Mouse (Mus musculus): ENCODE data around the gene Il10. TPM values are rescaled to one million over a fixed set of nuclear protein-coding genes. Genes with fewer than 3 reads are reported as not detected.

Il10 gene
- polyA plus RNA-seq, 1 experiment from 2014 or later = not detected

DNA sequence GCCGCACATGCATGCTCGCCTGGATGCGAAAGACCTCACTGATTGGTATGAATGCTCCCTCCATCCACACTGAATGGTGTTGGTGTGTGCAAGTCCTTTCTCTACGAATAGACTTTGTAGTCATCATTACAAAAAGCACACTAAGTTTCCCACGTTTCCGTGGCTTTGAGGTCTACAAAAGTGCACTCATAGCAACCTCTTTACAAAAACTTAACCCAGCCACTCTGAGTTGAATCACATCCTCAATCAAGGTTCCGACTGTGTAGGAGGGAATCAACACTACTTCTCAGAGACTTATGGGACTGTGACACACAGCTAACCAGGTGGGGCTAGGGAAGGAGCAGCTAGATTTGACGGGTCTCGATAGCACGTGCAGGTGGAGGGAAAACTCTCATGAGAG, 23.3 kb upstream of the Il10 start:
- Histone ChIP-seq H3K36me3 (ENCODE audit: control insufficient read depth, insufficient read depth, low read length) (no peaks in the 10 kb centered on the region), H3K4me1 (ENCODE audit: control insufficient read depth, insufficient read depth, low read length) (no peaks in the 10 kb centered on the region), H3K4me2 (ENCODE audit: low read length) (no peak overlapping the region), H3K27me3 (ENCODE audit: control insufficient read depth, insufficient read depth, low read depth, low read length) (no peaks in the 10 kb centered on the region), H3K27ac (ENCODE audit: low read length) (no peak overlapping the region), H3K9me3 (replicated peaks; ENCODE audit: control insufficient read depth, low read length, poor library complexity, severe bottlenecking) (no peaks in the 10 kb centered on the region), H3K9ac (ENCODE audit: low read depth, low read length) (no peak overlapping the region), H3K4me3 (ENCODE audit: low read depth, low read length) (no peak overlapping the region)
- no peak for ATAC-seq
- WGBS = 93% methylated on average over 10 of the region's 10 CpGs

DNA sequence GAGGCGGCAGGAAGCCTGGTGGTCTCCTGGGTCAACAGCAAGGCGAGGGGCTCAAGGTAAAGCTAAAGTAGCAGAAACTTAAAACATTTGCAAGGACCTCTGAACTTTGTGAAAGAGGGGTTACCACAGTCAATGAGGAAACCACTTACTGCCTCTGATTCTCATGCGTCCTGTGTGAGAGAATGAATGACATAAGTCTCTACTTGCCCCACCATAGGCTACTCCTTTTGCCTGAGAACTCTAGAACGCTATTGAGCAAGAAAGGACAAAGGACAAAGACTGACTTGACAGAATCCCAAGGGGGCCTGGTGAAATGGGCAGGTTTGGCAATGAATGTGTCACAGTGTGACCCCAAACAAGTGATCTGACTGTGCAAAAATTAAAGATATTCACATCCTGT, 22.2 kb upstream of the Il10 start:
- Histone ChIP-seq H3K4me2 (ENCODE audit: low read length) (no peak overlapping the region), H3K36me3 (ENCODE audit: control insufficient read depth, insufficient read depth, low read length) (no peaks in the 10 kb centered on the region), H3K27me3 (ENCODE audit: control insufficient read depth, insufficient read depth, low read depth, low read length) (no peaks in the 10 kb centered on the region), H3K9ac (ENCODE audit: low read depth, low read length) (no peak overlapping the region), H3K4me1 (ENCODE audit: control insufficient read depth, insufficient read depth, low read length) (no peaks in the 10 kb centered on the region), H3K27ac (ENCODE audit: low read length) (no peak overlapping the region), H3K9me3 (replicated peaks; ENCODE audit: control insufficient read depth, low read length, poor library complexity, severe bottlenecking) (no peaks in the 10 kb centered on the region), H3K4me3 (ENCODE audit: low read depth, low read length) (no peak overlapping the region)
- WGBS = 83% methylated on average over 4 of the region's 4 CpGs
- no peak for ATAC-seq

DNA sequence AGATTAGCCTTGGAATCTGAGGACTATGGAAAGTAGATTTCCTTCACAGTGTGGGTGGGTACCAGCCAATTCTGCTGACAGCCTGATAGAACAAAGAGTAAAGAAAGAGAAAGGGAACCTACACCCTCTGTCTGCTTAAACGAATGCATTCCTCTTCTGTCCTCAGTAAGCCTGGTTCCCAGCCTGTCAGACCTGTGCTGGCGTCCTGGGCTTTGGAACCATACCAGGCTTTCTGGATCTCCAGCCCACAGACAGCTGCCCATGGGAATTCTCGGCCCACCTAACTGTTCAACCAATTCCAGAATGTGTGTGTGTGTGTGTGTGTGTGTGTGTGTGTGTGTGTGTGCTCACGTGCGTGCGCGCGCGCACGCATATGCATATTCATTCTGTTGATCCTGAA, 21.3 kb upstream of the Il10 start:
- no peak for ATAC-seq

DNA sequence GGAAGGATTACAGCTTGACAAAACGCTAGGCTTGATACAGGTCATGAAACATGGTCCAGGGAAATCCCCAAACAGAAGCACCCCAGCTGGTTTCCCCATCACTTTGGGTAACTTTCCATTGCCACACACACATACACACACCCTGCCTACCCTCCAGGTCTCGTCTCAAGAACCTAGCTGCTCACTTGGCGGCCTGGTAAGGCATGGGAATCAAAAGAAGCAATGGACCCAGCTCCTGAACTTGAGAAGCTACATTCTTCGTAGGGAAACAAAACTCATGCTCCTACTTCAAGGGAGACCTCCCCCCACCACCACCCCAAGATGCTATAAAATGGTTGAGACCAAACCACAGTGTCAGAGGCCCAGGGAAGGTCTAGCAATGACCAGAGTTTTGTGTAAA, 19.9 kb upstream of the Il10 start:
- no peak overlapping the region for H3K27ac ChIP-seq (ENCODE audit: low read length)
- no peak for ATAC-seq
- H3K9me3 ChIP-seq (replicated peaks; ENCODE audit: control insufficient read depth, low read length, poor library complexity, severe bottlenecking) = no peaks in the 10 kb centered on the region
- 84% methylated on average over 4 of the region's 4 CpGs for WGBS
- no peak overlapping the region for H3K9ac ChIP-seq (ENCODE audit: low read depth, low read length)
- H3K4me2 ChIP-seq (ENCODE audit: low read length) = no peak overlapping the region
- no peaks in the 10 kb centered on the region for H3K4me1 ChIP-seq (ENCODE audit: control insufficient read depth, insufficient read depth, low read length)
- H3K27me3 ChIP-seq (ENCODE audit: control insufficient read depth, insufficient read depth, low read depth, low read length) = no peaks in the 10 kb centered on the region
- H3K4me3 ChIP-seq (ENCODE audit: low read depth, low read length) = no peak overlapping the region
- no peaks in the 10 kb centered on the region for H3K36me3 ChIP-seq (ENCODE audit: control insufficient read depth, insufficient read depth, low read length)

More for the DNA sequence above, 21.3 kb upstream of the Il10 start:
- Histone ChIP-seq H3K9me3 (replicated peaks; ENCODE audit: control insufficient read depth, low read length, poor library complexity, severe bottlenecking) (no peaks in the 10 kb centered on the region), H3K4me2 (ENCODE audit: low read length) (no peak overlapping the region), H3K4me1 (ENCODE audit: control insufficient read depth, insufficient read depth, low read length) (no peaks in the 10 kb centered on the region), H3K27ac (ENCODE audit: low read length) (no peak overlapping the region), H3K9ac (ENCODE audit: low read depth, low read length) (no peak overlapping the region), H3K27me3 (ENCODE audit: control insufficient read depth, insufficient read depth, low read depth, low read length) (no peaks in the 10 kb centered on the region), H3K4me3 (ENCODE audit: low read depth, low read length) (no peak overlapping the region), H3K36me3 (ENCODE audit: control insufficient read depth, insufficient read depth, low read length) (no peaks in the 10 kb centered on the region)
- 91% methylated on average over 10 of the region's 10 CpGs for WGBS

DNA sequence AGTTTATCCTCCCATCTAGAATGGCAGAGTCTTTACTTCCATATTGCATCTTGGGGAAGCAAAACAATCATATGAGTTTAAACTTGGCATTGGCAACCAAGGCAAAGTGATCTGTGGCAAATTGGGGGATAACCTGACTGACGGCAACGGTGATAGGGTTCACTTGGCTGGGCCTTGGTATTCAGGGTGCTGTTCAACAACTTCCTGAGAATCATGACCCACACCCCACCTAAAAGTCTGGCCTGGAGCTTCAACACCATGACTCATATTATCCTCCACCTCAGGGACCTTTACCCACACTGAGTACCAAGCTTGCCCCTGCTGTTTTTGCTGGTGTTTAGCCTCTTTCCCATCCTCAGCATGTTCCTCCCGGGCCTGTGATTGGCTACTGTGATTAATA, 19.3 kb upstream of the Il10 start:
- H3K36me3 ChIP-seq (ENCODE audit: control insufficient read depth, insufficient read depth, low read length) = no peaks in the 10 kb centered on the region
- no peak overlapping the region for H3K4me2 ChIP-seq (ENCODE audit: low read length)
- no peak for ATAC-seq
- no peak overlapping the region for H3K4me3 ChIP-seq (ENCODE audit: low read depth, low read length)
- no peak overlapping the region for H3K9ac ChIP-seq (ENCODE audit: low read depth, low read length)
- no peaks in the 10 kb centered on the region for H3K9me3 ChIP-seq (replicated peaks; ENCODE audit: control insufficient read depth, low read length, poor library complexity, severe bottlenecking)
- 92% methylated on average over 3 of the region's 3 CpGs for WGBS
- H3K27ac ChIP-seq (ENCODE audit: low read length) = no peak overlapping the region
- no peaks in the 10 kb centered on the region for H3K4me1 ChIP-seq (ENCODE audit: control insufficient read depth, insufficient read depth, low read length)
- no peaks in the 10 kb centered on the region for H3K27me3 ChIP-seq (ENCODE audit: control insufficient read depth, insufficient read depth, low read depth, low read length)

DNA sequence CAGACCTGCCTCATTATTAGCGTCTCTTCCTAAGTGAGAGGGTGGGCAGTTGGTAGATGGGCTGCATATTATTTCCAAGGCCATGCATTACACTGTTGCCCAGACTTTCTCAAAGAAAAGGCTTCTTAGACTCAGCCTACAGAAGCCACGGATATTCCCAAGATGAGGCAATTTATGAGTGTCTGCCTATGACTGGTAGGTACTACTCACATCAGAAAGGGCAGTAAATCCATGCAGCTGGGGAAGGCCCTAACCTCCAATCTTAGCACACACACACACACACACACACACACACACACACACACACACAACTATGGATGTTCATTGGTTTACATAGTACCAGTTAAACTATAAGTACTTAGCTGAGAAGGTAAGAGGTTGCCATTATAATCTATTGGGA, 17.1 kb upstream of the Il10 start:
- Histone ChIP-seq H3K27me3 (ENCODE audit: control insufficient read depth, insufficient read depth, low read depth, low read length) (no peaks in the 10 kb centered on the region), H3K4me2 (ENCODE audit: low read length) (no peak overlapping the region), H3K9me3 (replicated peaks; ENCODE audit: control insufficient read depth, low read length, poor library complexity, severe bottlenecking) (no peaks in the 10 kb centered on the region), H3K36me3 (ENCODE audit: control insufficient read depth, insufficient read depth, low read length) (no peaks in the 10 kb centered on the region), H3K4me3 (ENCODE audit: low read depth, low read length) (no peak overlapping the region), H3K4me1 (ENCODE audit: control insufficient read depth, insufficient read depth, low read length) (no peaks in the 10 kb centered on the region), H3K9ac (ENCODE audit: low read depth, low read length) (no peak overlapping the region), H3K27ac (ENCODE audit: low read length) (no peak overlapping the region)
- WGBS = 81% methylated on average over 2 of the region's 2 CpGs
- ATAC-seq = no peak

DNA sequence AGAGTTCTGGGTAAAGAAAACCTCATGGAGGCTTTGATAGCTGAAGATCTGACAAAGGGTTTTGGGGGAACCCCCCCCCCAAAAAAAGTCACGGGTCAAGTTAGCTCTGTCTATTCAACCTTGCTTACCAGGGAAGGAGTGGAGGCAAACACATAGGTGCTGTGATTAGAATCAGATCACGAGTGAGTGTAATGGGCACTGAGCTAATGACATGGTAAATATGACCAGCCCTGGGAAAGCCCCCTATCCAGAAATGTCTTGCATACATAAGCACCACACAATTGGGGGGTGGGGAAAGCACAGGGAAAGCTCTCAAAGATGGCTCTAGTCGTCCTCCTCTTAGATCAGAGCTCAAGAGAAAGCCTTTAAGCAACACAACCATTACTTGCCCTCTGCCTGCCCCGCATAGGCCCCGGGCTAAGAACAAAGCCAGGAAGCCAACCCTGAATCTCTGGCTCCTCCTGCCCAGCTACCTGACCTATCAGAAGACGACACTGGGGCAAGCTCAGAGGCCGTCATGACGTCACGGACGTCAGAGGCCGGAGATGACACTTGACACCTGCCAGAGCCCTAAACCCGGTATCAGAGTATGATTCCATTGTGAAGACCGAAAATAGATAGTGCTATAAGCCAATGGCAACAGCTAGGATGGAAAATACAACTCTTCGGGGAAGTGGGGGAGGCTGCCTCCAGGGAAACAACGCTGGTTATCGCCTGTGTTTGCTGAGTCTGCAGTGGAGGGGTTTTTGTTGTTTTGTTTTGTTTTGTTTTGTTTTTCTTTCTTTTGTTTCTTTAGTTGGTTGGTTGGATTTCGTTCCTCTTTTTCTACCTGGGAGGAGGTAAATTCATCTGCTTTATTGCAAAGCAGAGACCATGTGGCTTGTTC, 16.4 kb upstream of the Il10 start:
- ATAC-seq = no peak
- Histone ChIP-seq H3K36me3 (ENCODE audit: control insufficient read depth, insufficient read depth, low read length) (no peaks in the 10 kb centered on the region), H3K27ac (ENCODE audit: low read length) (no peak overlapping the region), H3K4me1 (ENCODE audit: control insufficient read depth, insufficient read depth, low read length) (no peaks in the 10 kb centered on the region), H3K27me3 (ENCODE audit: control insufficient read depth, insufficient read depth, low read depth, low read length) (no peaks in the 10 kb centered on the region), H3K9me3 (replicated peaks; ENCODE audit: control insufficient read depth, low read length, poor library complexity, severe bottlenecking) (no peaks in the 10 kb centered on the region), H3K4me2 (ENCODE audit: low read length) (no peak overlapping the region), H3K9ac (ENCODE audit: low read depth, low read length) (no peak overlapping the region), H3K4me3 (ENCODE audit: low read depth, low read length) (no peak overlapping the region)
- WGBS = 67% methylated on average over 17 of the region's 17 CpGs

DNA sequence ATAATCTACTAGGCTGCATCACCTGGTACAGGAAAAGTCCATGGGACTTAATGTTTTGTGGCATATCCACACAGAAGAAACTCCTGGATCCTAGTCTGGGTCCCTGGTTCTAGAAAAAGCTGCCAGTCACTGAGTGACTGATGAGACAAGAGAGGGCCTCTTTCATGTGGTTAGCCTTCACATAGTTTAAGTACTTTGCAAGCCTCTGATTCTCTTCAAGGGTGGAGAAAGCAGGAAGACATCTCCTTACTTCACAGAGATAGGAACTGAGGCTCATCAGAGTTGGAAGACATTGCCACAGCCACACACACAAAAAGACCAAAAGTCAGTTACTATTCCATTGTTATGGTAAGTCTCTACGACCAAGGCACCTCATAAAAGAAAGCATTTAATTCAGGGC, 13.6 kb upstream of the Il10 start:
- no peak overlapping the region for H3K9ac ChIP-seq (ENCODE audit: low read depth, low read length)
- H3K4me3 ChIP-seq (ENCODE audit: low read depth, low read length) = no peak overlapping the region
- no peaks in the 10 kb centered on the region for H3K27me3 ChIP-seq (ENCODE audit: control insufficient read depth, insufficient read depth, low read depth, low read length)
- no peaks in the 10 kb centered on the region for H3K9me3 ChIP-seq (replicated peaks; ENCODE audit: control insufficient read depth, low read length, poor library complexity, severe bottlenecking)
- no peak overlapping the region for H3K4me2 ChIP-seq (ENCODE audit: low read length)
- H3K27ac ChIP-seq (ENCODE audit: low read length) = no peak overlapping the region
- WGBS = 78% methylated on average over 1 of the region's 1 CpGs
- no peak for ATAC-seq
- no peaks in the 10 kb centered on the region for H3K36me3 ChIP-seq (ENCODE audit: control insufficient read depth, insufficient read depth, low read length)
- no peaks in the 10 kb centered on the region for H3K4me1 ChIP-seq (ENCODE audit: control insufficient read depth, insufficient read depth, low read length)

DNA sequence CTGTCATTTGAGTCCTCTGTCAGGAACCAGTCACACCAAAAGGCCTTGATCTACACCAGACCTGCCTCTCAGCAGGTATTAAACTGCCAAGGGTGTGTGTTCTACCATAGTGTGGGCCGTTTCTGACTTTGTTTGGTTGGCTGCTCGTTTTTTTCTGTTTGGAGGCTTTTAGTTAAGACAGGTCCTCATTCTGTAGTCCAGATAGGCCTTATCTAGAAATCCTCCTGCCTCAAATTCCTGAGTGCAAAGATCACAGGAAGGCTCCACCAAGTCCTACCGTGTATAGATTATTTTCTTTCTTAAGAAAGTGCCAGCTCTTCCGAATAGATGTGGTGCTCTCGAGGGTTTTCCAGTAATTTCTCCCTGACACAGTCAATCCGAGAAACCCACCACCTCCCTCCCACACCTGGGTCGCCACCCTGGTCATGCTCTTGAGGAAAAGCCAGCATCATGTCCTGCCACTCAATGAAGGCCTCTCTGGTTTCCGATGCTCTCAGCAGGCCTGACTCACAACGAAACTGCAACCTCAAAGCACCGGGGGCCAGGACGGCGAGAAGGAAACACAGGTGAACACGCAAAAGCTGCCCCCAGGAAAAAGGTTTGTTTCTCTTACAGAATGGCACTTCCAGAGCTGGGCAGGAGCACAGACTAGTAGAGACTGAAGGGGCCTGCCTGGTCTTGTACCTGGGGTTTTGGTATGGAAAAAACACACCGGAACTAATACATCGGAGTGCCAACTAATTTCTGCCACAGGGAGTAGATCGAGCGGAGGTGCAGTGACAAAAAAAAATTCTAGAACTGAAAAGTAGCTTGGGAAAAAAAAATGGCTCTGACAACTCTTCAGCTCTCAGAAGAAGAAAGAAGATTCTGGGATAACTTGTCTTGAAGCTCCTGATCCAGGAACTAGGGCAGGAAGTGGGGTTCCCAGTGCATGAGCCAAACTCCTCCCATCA, 9.2 kb upstream of the Il10 start:
- 86% methylated on average over 17 of the region's 17 CpGs for WGBS
- Histone ChIP-seq H3K4me3 (ENCODE audit: low read depth, low read length) (no peak overlapping the region), H3K27me3 (ENCODE audit: control insufficient read depth, insufficient read depth, low read depth, low read length) (no peaks in the 10 kb centered on the region), H3K27ac (ENCODE audit: low read length) (no peak overlapping the region), H3K36me3 (ENCODE audit: control insufficient read depth, insufficient read depth, low read length) (no peaks in the 10 kb centered on the region), H3K9me3 (replicated peaks; ENCODE audit: control insufficient read depth, low read length, poor library complexity, severe bottlenecking) (no peaks in the 10 kb centered on the region), H3K4me1 (ENCODE audit: control insufficient read depth, insufficient read depth, low read length) (no peaks in the 10 kb centered on the region), H3K4me2 (ENCODE audit: low read length) (no peak overlapping the region), H3K9ac (ENCODE audit: low read depth, low read length) (no peak overlapping the region)
- no peak for ATAC-seq

All from midbrain, embryonic 16.5 days (tissue).